Mouse (Mus musculus): Measurements from ENCODE around the gene Masp2.

- TF ChIP-seq CTCF (IDR thresholded peaks at IDR 0.05; ENCODE audit: control insufficient read depth, insufficient read depth, insufficient replicate concordance, low read depth, low read length) = no peak
- TF ChIP-seq POLR2A (IDR thresholded peaks at IDR 0.05; ENCODE audit: control insufficient read depth, low read depth, low read length) = no peak
Observed at GRCm38 (mm10) chr4:148591637-148592380, 10.5 kb upstream of the Masp2 start.
